Mouse (Mus musculus): ENCODE data around the gene Zfhx3. TPM values are rescaled to one million over a fixed set of nuclear protein-coding genes. Genes with fewer than 3 reads are reported as not detected.

Zfhx3 gene
- polyA plus RNA-seq, 1 experiment from 2014 or later, result 17.8 TPM

DNA sequence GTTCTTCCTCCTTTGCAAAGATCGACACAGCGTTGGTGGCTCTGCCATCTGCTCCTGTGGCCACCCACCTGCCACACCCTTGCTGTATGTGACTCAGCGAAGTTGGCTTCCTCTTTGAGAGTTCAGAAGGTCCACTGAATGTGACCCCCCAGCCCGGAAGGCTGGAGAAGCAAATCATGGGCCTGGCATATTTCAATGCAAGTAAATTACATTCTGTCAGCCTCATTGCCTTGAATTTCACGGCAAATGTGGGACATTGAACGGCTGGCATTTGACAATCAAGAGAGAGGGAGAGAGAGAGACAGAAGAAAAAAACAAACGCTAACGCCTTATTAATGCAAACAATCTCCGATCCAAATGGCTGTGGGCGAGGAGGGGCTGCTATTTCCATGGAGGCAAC, 38.2 kb downstream of the Zfhx3 start:
- H3K9ac ChIP-seq (ENCODE audit: low read depth, low read length), result no peak overlapping the region
- peaks cover 4% of the 10 kb centered on the region for H3K27me3 ChIP-seq (replicated peaks; ENCODE audit: control insufficient read depth, insufficient read depth, low read length)
- H3K27ac ChIP-seq (ENCODE audit: low read depth, low read length), result no peak overlapping the region
- no peak overlapping the region for H3K4me3 ChIP-seq (ENCODE audit: low read length)
- no peaks in the 10 kb centered on the region for H3K36me3 ChIP-seq (ENCODE audit: control insufficient read depth, insufficient read depth, low read length)
- no peak overlapping the region; the same call in 1 of the 2 replicates for H3K4me2 ChIP-seq (ENCODE audit: low read length)
- H3K4me1 ChIP-seq (ENCODE audit: control insufficient read depth, insufficient read depth, low read depth, low read length), result peaks cover 2% of the 10 kb centered on the region; the same call in 1 of the 2 replicates
- no peaks in the 10 kb centered on the region for H3K9me3 ChIP-seq (ENCODE audit: control insufficient read depth, low read length)
- WGBS, result 24% methylated on average over 10 of the region's 10 CpGs
- ATAC-seq, result no peak

DNA sequence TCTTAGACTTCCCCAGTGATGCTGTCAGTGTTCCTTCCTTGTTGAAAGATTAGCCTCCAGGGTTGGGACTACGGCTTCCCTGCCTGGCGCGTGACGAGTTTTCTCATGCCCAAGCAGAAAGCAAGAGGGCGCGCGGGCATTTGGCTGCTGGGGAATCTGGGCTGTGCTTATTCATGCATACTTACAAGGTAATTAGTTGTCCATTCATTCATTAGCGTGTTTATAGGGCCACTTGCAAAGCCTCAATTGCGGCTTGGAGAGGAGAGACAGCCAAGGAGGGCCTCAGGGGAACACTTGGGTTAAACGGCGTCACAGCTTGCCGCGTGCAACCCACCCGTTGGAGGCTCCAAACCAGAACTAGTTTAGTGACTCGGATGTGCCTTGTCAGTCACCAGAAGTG, 44.2 kb downstream of the Zfhx3 start:
- peak; percentile 81 for ATAC-seq
- Histone ChIP-seq H3K27me3 (replicated peaks; ENCODE audit: control insufficient read depth, insufficient read depth, low read length) (peaks cover 4% of the 10 kb centered on the region), H3K4me1 (ENCODE audit: control insufficient read depth, insufficient read depth, low read depth, low read length) (peaks cover 6% of the 10 kb centered on the region), H3K9me3 (ENCODE audit: control insufficient read depth, low read length) (no peaks in the 10 kb centered on the region), H3K4me2 (ENCODE audit: low read length) (peak overlapping the region; percentile 56), H3K4me3 (ENCODE audit: low read length) (peak overlapping the region; percentile 22), H3K27ac (ENCODE audit: low read depth, low read length) (no peak overlapping the region), H3K36me3 (ENCODE audit: control insufficient read depth, insufficient read depth, low read length) (no peaks in the 10 kb centered on the region), H3K9ac (ENCODE audit: low read depth, low read length) (no peak overlapping the region; the same call in 1 of the 2 replicates)
- 18% methylated on average over 15 of the region's 15 CpGs for WGBS

DNA sequence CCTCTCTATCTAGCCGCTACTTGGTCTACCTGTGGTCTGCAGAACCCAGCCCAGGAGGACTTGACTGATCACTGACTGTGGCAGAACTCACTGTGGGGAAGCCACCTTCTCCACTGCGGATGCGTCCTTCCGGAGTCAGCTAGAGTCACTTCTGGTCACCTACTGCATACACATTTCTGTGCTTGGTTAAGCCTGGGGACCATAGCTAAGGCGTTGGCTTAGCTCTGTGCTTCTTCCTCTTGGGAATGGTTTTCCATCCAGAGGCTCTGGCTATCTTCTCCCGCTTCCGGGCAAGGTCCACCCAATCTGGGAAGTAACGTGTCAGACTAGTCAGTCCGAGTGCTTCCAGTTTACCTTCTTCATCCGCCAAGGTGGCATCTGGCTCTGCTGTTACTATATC, 56.4 kb downstream of the Zfhx3 start:
- H3K4me3 ChIP-seq (ENCODE audit: low read length), result no peak overlapping the region
- H3K4me1 ChIP-seq (ENCODE audit: control insufficient read depth, insufficient read depth, low read depth, low read length), result no peaks in the 10 kb centered on the region
- no peaks in the 10 kb centered on the region for H3K36me3 ChIP-seq (ENCODE audit: control insufficient read depth, insufficient read depth, low read length)
- H3K4me2 ChIP-seq (ENCODE audit: low read length), result no peak overlapping the region
- no peak overlapping the region for H3K9ac ChIP-seq (ENCODE audit: low read depth, low read length)
- ATAC-seq, result no peak
- WGBS, result 98% methylated on average over 10 of the region's 10 CpGs
- H3K9me3 ChIP-seq (ENCODE audit: control insufficient read depth, low read length), result no peaks in the 10 kb centered on the region
- H3K27ac ChIP-seq (ENCODE audit: low read depth, low read length), result no peak overlapping the region
- H3K27me3 ChIP-seq (replicated peaks; ENCODE audit: control insufficient read depth, insufficient read depth, low read length), result no peaks in the 10 kb centered on the region

DNA sequence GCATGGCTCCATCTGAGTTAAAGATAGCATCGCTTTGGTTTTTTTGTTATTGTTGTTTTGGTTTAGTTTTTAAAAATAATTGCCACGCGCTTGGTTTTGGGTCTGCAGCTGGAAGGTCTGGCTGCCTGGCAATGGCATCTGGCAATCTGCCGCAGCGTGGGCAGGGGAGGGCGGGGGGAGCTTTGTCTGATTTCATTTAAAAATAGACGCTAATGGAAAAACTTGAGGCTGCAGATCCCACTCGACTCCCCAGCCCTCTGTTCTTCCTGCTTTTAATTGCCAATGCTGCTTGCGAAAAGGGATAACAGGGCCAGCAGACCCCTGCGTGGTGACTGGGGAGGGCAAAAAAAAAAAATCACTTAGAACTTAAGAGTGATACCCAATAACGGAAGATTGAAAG, 69.1 kb downstream of the Zfhx3 start:
- no peak for ATAC-seq
- no peak overlapping the region for H3K4me3 ChIP-seq (ENCODE audit: low read length)
- WGBS, result 77% methylated on average over 11 of the region's 11 CpGs

DNA sequence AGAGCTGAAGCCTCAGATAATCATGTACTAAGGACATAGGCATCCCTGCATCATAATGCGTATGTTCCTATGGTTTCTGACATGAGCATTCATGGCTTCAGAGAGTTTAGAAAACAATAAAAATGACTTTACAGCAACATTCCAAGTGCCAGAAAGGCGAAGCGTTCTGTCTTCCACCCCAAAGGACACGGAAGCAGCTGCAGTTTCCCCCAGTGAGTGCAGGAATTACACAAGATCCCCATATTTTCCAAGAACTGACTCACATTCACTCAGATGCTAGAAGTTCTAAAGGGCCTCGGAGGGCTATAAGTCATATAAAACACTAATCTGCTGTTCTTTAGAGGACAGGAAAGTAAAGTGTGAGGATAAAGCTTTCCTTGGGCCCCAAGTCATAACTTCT, 75.3 kb downstream of the Zfhx3 start:
- H3K9me3 ChIP-seq (ENCODE audit: control insufficient read depth, low read length), result no peaks in the 10 kb centered on the region
- H3K27me3 ChIP-seq (replicated peaks; ENCODE audit: control insufficient read depth, insufficient read depth, low read length), result no peaks in the 10 kb centered on the region
- H3K4me1 ChIP-seq (ENCODE audit: control insufficient read depth, insufficient read depth, low read depth, low read length), result no peaks in the 10 kb centered on the region
- ATAC-seq, result no peak
- H3K4me2 ChIP-seq (ENCODE audit: low read length), result no peak overlapping the region
- H3K27ac ChIP-seq (ENCODE audit: low read depth, low read length), result no peak overlapping the region
- 83% methylated on average over 5 of the region's 5 CpGs for WGBS
- no peaks in the 10 kb centered on the region for H3K36me3 ChIP-seq (ENCODE audit: control insufficient read depth, insufficient read depth, low read length)
- H3K4me3 ChIP-seq (ENCODE audit: low read length), result no peak overlapping the region
- H3K9ac ChIP-seq (ENCODE audit: low read depth, low read length), result no peak overlapping the region

More for the DNA sequence above, 69.1 kb downstream of the Zfhx3 start:
- no peak overlapping the region for H3K9ac ChIP-seq (ENCODE audit: low read depth, low read length)
- no peaks in the 10 kb centered on the region for H3K27me3 ChIP-seq (replicated peaks; ENCODE audit: control insufficient read depth, insufficient read depth, low read length)
- no peaks in the 10 kb centered on the region for H3K36me3 ChIP-seq (ENCODE audit: control insufficient read depth, insufficient read depth, low read length)
- H3K9me3 ChIP-seq (ENCODE audit: control insufficient read depth, low read length), result no peaks in the 10 kb centered on the region
- H3K4me2 ChIP-seq (ENCODE audit: low read length), result no peak overlapping the region
- no peaks in the 10 kb centered on the region for H3K4me1 ChIP-seq (ENCODE audit: control insufficient read depth, insufficient read depth, low read depth, low read length)
- H3K27ac ChIP-seq (ENCODE audit: low read depth, low read length), result no peak overlapping the region

GRCm38 (mm10) chr8:108019651-108020050, 77.2 kb downstream of the Zfhx3 start:
- H3K9ac ChIP-seq (ENCODE audit: low read depth, low read length), result no peak overlapping the region
- no peak overlapping the region for H3K27ac ChIP-seq (ENCODE audit: low read depth, low read length)
- WGBS, result 66% methylated on average over 3 of the region's 3 CpGs
- ATAC-seq, result no peak
- no peaks in the 10 kb centered on the region for H3K36me3 ChIP-seq (ENCODE audit: control insufficient read depth, insufficient read depth, low read length)
- no peaks in the 10 kb centered on the region for H3K4me1 ChIP-seq (ENCODE audit: control insufficient read depth, insufficient read depth, low read depth, low read length)
- H3K9me3 ChIP-seq (ENCODE audit: control insufficient read depth, low read length), result no peaks in the 10 kb centered on the region
- no peak overlapping the region for H3K4me3 ChIP-seq (ENCODE audit: low read length)
- H3K27me3 ChIP-seq (replicated peaks; ENCODE audit: control insufficient read depth, insufficient read depth, low read length), result no peaks in the 10 kb centered on the region
- H3K4me2 ChIP-seq (ENCODE audit: low read length), result no peak overlapping the region

DNA sequence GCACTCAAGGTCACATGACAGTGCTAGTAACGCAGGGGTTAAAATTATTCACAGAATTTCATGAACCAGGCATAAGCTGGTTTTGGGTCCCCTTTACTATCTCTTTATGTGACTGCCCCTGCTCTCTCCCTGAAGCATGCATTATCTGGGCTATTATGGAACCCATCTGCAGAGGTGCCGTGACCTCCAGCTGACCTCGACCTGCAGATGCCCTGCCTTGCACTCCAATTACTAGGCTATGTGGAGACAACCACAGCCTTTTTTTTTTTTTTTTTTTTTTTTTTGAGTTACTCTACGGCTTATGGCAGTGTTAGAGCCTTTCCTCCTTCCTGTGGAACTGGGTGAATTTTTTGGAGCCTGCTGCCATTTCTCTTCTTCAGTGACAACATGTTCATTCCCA, 80.0 kb downstream of the Zfhx3 start:
- no peaks in the 10 kb centered on the region for H3K9me3 ChIP-seq (ENCODE audit: control insufficient read depth, low read length)
- no peaks in the 10 kb centered on the region for H3K27me3 ChIP-seq (replicated peaks; ENCODE audit: control insufficient read depth, insufficient read depth, low read length)
- no peak overlapping the region for H3K4me2 ChIP-seq (ENCODE audit: low read length)
- WGBS, result 68% methylated on average over 4 of the region's 4 CpGs
- no peak overlapping the region for H3K27ac ChIP-seq (ENCODE audit: low read depth, low read length)
- no peaks in the 10 kb centered on the region for H3K36me3 ChIP-seq (ENCODE audit: control insufficient read depth, insufficient read depth, low read length)
- no peak overlapping the region for H3K4me3 ChIP-seq (ENCODE audit: low read length)
- no peaks in the 10 kb centered on the region for H3K4me1 ChIP-seq (ENCODE audit: control insufficient read depth, insufficient read depth, low read depth, low read length)
- H3K9ac ChIP-seq (ENCODE audit: low read depth, low read length), result no peak overlapping the region
- no peak for ATAC-seq

GRCm38 (mm10) chr8:108024331-108024730, 81.9 kb downstream of the Zfhx3 start:
- Histone ChIP-seq H3K27me3 (replicated peaks; ENCODE audit: control insufficient read depth, insufficient read depth, low read length) (no peaks in the 10 kb centered on the region), H3K9me3 (ENCODE audit: control insufficient read depth, low read length) (no peaks in the 10 kb centered on the region), H3K4me1 (ENCODE audit: control insufficient read depth, insufficient read depth, low read depth, low read length) (peaks cover 2% of the 10 kb centered on the region), H3K9ac (ENCODE audit: low read depth, low read length) (no peak overlapping the region), H3K4me3 (ENCODE audit: low read length) (no peak overlapping the region), H3K27ac (ENCODE audit: low read depth, low read length) (no peak overlapping the region), H3K36me3 (ENCODE audit: control insufficient read depth, insufficient read depth, low read length) (no peaks in the 10 kb centered on the region), H3K4me2 (ENCODE audit: low read length) (no peak overlapping the region)
- WGBS, result 77% methylated on average over 4 of the region's 4 CpGs
- ATAC-seq, result no peak

- H3K27me3 ChIP-seq (replicated peaks; ENCODE audit: control insufficient read depth, insufficient read depth, low read length), result no peaks in the 10 kb centered on the region
- no peak overlapping the region for H3K9ac ChIP-seq (ENCODE audit: low read depth, low read length)
- H3K4me2 ChIP-seq (ENCODE audit: low read length), result no peak overlapping the region
- no peak overlapping the region for H3K4me3 ChIP-seq (ENCODE audit: low read length)
- H3K27ac ChIP-seq (ENCODE audit: low read depth, low read length), result no peak overlapping the region
- no peaks in the 10 kb centered on the region for H3K36me3 ChIP-seq (ENCODE audit: control insufficient read depth, insufficient read depth, low read length)
- ATAC-seq, result no peak
- peaks cover 2% of the 10 kb centered on the region for H3K4me1 ChIP-seq (ENCODE audit: control insufficient read depth, insufficient read depth, low read depth, low read length)
- no peaks in the 10 kb centered on the region for H3K9me3 ChIP-seq (ENCODE audit: control insufficient read depth, low read length)
- WGBS, result 94% methylated on average over 2 of the region's 2 CpGs
These were observed 82.8 kb downstream of the Zfhx3 start for GRCm38 (mm10) chr8:108025249-108025648.

Measured in hindbrain, embryonic 16.5 days (tissue).